Mouse (Mus musculus): ENCODE measurements around the gene Flt1. TPM values are rescaled to one million over a fixed set of nuclear protein-coding genes. Genes with fewer than 3 reads are reported as not detected.

Gene Flt1
- polyA plus RNA-seq, 1 experiment from 2014 or later: 19.0 TPM

Other genes starting within 250 kb of the Flt1 start
- gene Pomp, start 134.4 kb upstream of the Flt1 start, polyA plus RNA-seq (2015; fragmentation: Nextera tagmentation; extraction: Ambion mirVana): 487 and 547 TPM in 2 replicates
- gene Slc46a3, start 168.8 kb upstream of the Flt1 start, polyA plus RNA-seq (2015; fragmentation: Nextera tagmentation; extraction: Ambion mirVana): 3.8 and 5.1 TPM in 2 replicates
- 7.3 and 8.5 TPM in 2 replicates for gene Mtus2, start 231.3 kb upstream of the Flt1 start, polyA plus RNA-seq (2015; fragmentation: Nextera tagmentation; extraction: Ambion mirVana)

Measured in lung, embryonic 15.5 days (tissue).